Mouse (Mus musculus) liver, postnatal 0 days (tissue): ENCODE results near the gene Limd2.

ENCODE experiments used
- CTCF ChIP-seq: sonication (generic); IDR thresholded peaks from 2 replicates; pipeline ENCODE4 v1.5.1; 2016; ENCODE audit warnings: antibody characterized with exemption, low read depth
- EP300 ChIP-seq: IDR thresholded peaks from 2 replicates; pipeline ENCODE4 v1.6.1; 2016; ENCODE audit warnings: antibody characterized with exemption, low read depth, mild to moderate bottlenecking

DNA sequence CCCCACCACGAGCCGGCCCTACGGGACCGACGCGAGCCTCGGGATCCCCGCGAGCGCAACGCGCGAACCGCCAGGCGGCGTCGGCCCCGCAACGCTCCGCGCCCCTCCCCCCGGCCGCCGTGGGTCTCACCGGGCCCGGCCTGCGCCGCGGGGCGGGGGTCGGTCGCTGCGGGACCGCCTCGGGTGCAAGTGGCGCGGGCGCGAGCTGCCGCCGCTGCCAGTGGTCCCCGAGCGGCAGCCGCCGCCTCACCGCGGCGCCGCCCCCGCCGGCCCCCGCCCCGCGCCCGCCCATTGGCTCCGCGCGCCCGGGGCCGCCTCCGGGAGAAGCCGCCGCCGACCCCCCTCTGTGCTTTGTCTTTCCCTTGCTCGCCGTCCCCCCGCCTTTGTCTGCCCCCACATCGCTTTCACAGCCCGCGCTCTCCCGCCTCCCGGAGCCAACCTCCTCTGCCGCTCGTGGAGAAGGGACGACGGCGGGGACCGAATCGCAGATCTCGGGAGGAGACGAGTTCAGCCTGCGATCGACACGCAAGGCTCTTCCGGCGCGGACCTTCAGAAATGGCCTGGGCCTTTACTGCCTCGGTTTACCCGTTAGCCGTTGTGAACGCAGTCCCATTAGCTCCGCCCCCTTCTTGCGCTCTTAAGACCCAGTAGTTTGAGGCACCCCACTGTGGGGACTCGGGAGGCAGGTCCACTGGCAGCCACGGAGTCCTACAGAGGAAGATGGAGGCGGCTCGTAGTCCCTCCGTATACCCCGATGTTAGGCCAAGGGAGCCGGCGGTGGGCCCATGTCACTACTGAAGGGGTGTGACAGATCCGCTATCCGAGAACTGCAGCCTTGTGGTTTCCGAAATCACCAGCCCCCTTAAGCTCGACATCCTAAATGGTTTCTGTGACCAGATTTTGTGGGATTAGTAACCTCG, 479 bp downstream of the Limd2 start:
- TF ChIP-seq CTCF: no peak
- TF ChIP-seq EP300: no peak
